Mouse (Mus musculus): ENCODE results near the gene Lcmt1.

The Lcmt1 gene

GRCm38 (mm10) chr7:123360185-123360584 lies 9.4 kb upstream of the Lcmt1 start:
- no peak for DNase-seq (ENCODE audit: low spot score)

GRCm38 (mm10) chr7:123361229-123361980 lies 8.2 kb upstream of the Lcmt1 start:
- DNase-seq (ENCODE audit: low spot score), result no peak

GRCm38 (mm10) chr7:123362806-123363205 lies 6.8 kb upstream of the Lcmt1 start:
- no peak for DNase-seq (ENCODE audit: low spot score)

- DNase-seq (ENCODE audit: low spot score), result no peak
Measured at GRCm38 (mm10) chr7:123363971-123364370, 5.6 kb upstream of the Lcmt1 start.

GRCm38 (mm10) chr7:123365876-123366741 lies 3.5 kb upstream of the Lcmt1 start:
- DNase-seq (ENCODE audit: low spot score), result no peak

- no peak for DNase-seq (ENCODE audit: low spot score)
Measured at GRCm38 (mm10) chr7:123366806-123367205, 2.8 kb upstream of the Lcmt1 start.

- DNase-seq (ENCODE audit: low spot score), result no peak
Measured at GRCm38 (mm10) chr7:123367218-123368150, 2.1 kb upstream of the Lcmt1 start.

GRCm38 (mm10) chr7:123368187-123368586 lies 1.4 kb upstream of the Lcmt1 start:
- no peak for DNase-seq (ENCODE audit: low spot score)

GRCm38 (mm10) chr7:123368778-123369746 lies 522 bp upstream of the Lcmt1 start:
- DNase-seq (ENCODE audit: low spot score), result peak; percentile 46

- DNase-seq (ENCODE audit: low spot score), result no peak
Measured at GRCm38 (mm10) chr7:123370700-123371099, 1.1 kb downstream of the Lcmt1 start.

- no peak for DNase-seq (ENCODE audit: low spot score)
Measured at GRCm38 (mm10) chr7:123371501-123371900, 1.9 kb downstream of the Lcmt1 start.

- peak; percentile 78 for DNase-seq (ENCODE audit: low spot score)
Measured at GRCm38 (mm10) chr7:123377443-123378400, 8.1 kb downstream of the Lcmt1 start.

- no peak for DNase-seq (ENCODE audit: low spot score)
Measured at GRCm38 (mm10) chr7:123385693-123386407, 16.3 kb downstream of the Lcmt1 start.

GRCm38 (mm10) chr7:123389686-123390280 lies 20.2 kb downstream of the Lcmt1 start:
- DNase-seq (ENCODE audit: low spot score), result no peak

- DNase-seq (ENCODE audit: low spot score), result no peak
Measured at GRCm38 (mm10) chr7:123394271-123394670, 24.7 kb downstream of the Lcmt1 start.

GRCm38 (mm10) chr7:123396900-123397299 lies 27.3 kb downstream of the Lcmt1 start:
- no peak for DNase-seq (ENCODE audit: low spot score)

- no peak for DNase-seq (ENCODE audit: low spot score)
Measured at GRCm38 (mm10) chr7:123397369-123397768, 27.8 kb downstream of the Lcmt1 start.

- no peak for DNase-seq (ENCODE audit: low spot score)
Measured at GRCm38 (mm10) chr7:123397931-123398330, 28.3 kb downstream of the Lcmt1 start.

- peak; percentile 53 for DNase-seq (ENCODE audit: low spot score)
Measured at GRCm38 (mm10) chr7:123398828-123399227, 29.2 kb downstream of the Lcmt1 start.

Data from urinary bladder, postnatal 25 days (tissue).